Mouse (Mus musculus) MN1 (cell line): ENCODE results near the gene Abcg5.
A peak's percentile ranks its signal among the peaks of the same experiment; 100 is the strongest.

Experiments
- DNase-seq: peaks from one replicate; pipeline ENCODE4 v3.0.0-alpha.2; 2016; ENCODE audit warnings: low spot score

The Abcg5 gene

DNA sequence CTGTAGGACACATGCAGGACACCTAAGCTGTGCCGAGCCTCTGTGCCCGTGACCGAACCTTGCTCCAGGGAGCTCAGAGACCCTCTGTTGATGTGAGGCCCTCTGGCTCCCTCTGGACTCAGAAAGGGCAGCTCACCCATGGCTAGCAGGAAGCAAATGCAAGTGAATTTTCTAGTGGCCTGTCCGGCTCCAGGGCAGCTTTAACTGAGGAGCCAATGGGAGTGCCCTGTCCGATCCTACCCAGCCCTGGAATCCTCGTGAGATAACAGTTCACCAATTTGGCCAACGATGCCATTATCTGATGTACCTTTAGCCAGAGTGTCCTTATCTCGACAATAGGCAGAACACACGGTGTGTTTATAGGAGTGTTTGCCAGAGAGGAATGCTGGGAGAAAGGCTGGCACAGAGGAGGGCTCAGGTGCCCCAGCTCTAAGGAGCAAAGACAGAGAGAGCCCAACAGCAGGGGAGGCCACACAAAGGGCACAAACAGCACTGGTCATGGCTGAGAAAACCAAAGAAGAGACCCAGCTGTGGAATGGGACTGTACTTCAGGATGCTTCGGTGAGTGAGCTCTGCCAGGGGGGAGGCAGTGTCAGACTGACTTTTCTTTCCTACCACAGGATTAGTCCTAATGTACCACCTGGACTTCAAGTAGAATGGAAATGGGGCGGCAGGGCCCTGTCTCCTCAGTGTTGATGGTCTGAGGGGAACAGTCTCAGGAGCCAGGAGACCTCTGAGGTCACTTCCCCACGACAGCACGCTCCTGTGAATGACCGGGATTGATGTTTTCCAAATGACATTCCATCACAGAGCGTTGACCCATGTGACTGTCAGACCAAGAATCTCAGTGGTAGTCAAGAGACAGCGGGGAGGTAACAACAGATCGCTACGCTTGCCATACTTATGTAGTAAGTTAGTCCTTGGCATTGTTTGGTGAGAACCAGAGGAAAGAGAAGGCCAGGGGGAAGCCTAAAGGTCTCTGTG lies at the start of gene Abcg5:
Abcg5 (minus strand) TSS at position 278 of the 984 bp plus-strand sequence.
- DNase-seq = no peak

DNA sequence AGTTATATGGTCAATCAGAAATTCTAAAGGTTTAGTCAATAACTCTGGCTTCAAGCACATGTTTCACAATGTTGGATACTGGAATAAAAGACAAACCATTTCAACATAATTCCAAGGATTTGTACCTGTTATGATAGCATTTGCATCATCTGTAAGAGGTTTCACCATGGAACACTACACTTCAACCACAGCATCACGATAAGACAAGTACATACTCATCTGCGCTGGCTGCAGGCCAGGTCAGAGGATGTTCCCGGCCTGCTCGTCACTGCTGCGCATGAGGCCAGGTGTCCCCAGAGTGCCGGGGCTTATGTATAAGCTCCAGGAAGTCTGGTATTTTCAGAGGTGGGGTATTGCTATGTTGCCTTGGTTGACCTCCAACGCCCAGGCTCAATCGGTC lies 49.8 kb upstream of the Abcg5 start:
- no peak for DNase-seq

DNA sequence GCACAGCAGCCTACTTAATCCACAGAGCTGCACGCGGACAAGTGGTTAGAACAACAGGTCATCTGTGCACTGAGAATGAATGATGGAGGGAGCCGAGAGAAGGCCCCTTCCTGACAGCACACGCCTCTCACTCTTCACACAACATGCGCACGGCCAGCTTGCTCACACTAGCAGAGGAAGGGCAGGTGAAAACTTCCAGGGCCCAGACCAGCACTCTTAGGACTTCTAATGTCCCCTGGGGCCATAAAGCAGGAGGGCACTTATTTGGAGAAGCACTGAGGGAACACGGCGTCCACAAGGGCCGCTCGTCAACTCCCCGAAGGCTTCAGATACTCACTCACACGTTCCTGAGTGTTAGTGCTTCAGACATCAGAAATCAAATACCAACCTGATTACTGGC lies 48.5 kb upstream of the Abcg5 start:
- no peak for DNase-seq

DNA sequence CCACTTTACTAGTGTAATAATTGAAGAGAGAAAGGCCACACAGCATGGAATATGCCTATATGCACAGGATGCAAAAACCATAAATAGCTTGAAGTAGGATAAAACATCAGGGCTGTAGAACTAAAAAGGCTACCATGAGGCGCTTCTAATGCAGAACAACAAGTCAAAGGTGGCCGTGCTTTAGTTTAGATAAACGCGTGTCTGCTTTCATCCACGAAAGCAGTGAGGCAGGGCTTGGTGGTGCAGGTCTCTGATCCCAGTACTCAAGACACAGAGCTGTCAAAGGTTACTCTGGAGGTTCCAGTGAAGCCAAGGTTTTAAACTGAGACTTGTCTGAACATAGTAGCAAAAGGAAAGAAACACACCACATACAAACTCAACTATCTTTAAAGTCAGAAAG lies 46.3 kb upstream of the Abcg5 start:
- no peak for DNase-seq

DNA sequence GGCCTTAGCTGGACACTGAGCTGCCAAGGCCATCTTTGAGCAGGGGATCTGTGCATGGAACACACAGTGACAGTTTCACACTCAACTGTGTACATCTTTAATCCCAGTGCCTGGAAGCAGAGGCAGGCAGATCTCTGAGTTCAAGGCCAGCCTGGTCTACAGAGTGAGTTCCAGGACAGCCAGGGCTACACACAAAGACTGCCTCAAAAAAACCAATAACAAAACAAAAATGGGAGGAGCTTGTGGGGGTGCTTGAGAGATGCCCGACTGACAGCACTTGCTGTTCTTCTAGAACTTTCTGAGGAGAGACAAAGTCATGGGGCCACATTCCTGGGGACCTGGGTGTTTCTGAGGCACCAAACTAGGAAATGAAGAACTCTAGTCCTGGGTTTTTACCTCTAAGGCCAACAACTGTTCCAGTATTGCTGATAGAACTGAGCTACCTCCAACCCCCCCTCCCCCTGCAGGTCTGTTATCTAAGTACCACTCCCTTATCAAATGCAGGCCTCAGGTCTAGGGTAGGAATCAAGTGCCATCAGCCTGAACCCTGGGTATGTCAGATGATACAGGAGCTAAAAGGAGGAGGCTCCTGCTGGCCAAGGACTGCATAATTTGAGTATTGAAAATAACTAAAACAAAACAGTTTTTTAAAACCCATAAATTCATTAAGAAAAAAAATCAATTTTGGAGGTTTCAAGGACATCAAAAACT lies 45.5 kb upstream of the Abcg5 start:
- DNase-seq = no peak

DNA sequence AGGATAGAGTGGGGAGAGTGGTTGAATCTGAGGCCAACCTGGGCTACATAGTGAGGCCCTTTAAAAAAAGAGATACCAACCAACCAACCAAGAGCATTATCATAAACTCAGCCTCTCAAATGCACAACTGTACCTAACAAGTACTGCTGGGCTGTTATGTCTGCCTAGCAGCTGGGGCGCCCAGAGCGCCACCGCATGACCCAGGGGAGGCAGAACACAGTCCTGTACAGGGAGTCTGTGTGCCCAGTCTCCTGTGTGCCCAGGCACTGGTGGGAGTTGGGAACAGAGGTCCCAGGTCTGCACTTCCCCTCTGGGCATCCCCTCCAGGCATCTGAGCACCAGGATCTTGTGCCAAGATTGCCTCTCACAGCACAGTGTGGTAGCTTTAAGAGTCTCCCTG lies 42.4 kb upstream of the Abcg5 start:
- no peak for DNase-seq

DNA sequence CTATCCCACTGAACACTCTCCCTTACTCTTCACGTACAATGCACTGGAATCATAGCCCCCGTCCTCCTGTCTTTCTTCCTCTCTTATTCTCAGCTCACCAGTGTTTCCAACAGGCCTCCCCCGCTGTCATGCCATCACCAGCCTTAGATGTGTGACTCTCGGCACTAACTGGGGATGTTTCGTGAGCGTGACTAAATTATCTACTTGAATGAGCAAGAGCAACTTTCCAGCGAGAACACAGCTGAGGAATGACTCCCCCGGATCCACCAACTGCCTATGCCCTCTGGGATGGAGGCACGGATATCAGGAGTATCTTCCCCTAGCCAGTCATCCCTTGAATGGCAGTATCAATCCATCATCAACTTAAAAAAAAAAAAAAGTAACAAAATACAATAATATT lies 41.2 kb upstream of the Abcg5 start:
- no peak for DNase-seq

DNA sequence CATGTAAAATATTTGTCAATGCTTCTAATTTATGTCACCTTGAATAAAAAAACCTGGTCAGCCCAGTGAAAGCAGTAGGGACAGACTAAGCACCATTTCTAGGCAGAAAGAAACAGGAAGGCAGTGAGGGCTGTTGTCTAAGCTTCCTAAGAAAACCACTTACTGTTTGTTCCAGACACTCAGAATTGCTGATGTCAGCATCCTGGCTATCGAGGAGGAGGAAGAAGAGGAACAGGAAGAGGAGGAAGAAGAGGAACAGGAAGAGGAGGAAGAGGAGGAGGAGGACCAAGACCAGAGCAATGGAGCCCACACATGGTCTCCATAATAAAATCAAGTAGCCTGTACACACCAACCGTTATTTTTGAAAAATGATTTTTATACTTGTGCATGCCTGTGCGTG lies 36.3 kb upstream of the Abcg5 start:
- DNase-seq = no peak

DNA sequence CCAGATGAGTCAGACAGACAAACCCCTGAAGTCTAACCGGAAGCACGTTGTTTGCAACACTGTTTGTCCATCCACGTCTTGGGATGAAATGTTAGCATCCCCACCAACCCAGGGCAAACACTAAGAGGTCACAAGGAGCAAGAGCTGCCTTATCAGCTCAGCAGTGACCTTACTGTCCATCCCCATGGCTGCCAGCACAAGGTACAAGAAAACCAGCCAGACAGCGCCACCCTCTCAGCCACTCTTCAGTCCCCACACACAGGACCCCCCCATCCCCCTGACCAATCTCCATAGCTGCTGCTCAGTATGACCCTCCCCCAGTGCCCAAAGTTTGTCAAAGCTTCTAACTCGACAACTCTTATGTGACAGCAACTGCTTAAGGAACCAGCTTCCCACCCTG lies 34.6 kb upstream of the Abcg5 start:
- no peak for DNase-seq

DNA sequence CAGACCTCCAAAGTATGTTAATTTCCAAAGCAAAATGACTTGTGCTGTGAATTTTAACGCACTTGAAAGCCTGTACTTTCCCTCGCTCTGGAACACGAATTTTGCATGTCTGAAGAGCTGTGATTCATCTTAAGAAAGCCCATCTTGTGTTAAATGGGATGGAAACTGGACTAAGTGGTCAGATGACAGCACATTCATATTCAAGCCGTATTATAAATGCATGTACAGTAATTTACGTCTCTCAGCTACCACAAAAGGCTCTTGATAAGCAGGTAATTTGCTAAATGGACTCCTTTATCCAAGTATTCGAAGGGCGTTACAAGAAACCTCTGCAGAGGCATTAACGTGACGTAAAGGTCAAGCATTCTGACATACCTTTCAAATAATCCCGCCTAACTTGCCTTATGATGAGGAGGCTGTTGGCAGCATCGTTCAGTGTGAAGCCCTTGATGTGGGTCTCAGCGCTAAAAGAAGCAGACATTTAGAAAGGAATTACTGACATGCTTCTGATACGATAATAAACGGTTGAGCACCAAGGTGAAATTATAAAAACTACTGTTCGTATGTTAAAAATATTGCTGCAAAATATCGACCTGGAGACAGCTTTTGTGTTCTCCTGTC lies 33.6 kb upstream of the Abcg5 start:
- DNase-seq = no peak

DNA sequence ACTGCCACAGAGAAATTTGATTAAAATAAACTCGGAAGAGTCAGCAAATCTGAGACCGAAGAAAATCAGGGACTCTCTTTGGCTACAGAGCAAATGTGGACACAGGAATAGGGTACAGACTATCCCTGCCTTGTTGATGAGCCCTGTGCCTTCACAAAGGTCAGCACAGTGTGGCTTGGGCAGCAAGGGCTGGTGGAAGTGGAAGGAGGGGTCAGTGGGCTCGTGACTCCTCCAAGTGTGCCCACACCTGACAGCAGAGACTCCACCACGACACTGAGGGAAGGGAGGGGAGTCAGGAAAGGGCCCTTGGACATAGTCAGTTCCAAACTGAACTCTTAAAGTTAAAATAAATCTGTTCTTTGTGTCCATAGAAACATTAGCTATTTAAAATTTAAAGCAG lies 32.1 kb upstream of the Abcg5 start:
- no peak for DNase-seq

DNA sequence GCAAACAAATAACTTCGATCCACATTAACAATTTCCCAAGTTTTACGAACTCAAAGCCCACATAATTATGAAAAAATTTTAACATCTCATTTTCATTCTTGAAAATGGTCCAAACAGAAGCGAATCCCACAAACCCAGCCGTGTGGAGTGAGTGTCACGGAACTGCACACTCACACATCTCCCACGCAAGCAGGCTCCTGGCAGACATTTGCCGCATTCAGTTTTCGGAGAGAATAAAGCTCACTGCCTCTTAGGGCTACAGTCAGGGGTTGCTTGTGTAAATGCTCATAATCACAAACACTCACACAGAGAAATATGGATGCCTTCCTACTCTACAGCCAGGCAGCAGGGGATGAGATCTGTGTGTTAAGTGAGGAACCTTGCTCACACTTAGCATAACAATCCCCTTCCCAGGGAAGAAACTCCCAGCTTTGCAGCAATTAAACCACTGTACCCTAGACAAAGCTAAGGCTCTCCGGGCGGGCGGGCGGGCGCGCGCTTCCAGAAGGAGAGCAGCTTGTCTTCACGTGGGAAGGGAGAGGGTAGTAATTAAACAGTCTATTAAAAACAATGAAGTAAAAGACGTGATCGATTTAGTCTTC lies 30.9 kb upstream of the Abcg5 start:
- no peak for DNase-seq

DNA sequence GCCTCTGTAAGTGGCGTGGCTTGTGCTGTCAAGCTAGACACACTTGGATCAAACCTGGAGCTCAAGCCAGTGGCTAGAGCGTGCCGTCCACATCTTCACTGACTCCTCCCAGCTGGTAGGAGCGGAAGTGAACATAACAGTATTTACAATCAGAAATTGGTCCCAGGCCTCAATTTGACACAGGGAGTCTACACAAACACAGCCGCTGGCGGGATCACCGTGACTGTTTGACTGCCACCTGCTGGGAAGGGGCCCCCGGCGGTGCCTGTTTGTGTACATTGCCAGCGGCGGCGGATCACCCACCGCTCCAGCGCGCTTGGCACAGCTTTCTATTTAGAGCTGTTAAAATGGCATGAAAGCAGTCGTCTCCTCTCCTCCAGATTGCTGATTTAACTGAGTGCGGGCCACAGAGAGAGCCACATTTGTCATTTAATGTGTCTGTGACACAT lies 26.6 kb upstream of the Abcg5 start:
- no peak for DNase-seq

DNA sequence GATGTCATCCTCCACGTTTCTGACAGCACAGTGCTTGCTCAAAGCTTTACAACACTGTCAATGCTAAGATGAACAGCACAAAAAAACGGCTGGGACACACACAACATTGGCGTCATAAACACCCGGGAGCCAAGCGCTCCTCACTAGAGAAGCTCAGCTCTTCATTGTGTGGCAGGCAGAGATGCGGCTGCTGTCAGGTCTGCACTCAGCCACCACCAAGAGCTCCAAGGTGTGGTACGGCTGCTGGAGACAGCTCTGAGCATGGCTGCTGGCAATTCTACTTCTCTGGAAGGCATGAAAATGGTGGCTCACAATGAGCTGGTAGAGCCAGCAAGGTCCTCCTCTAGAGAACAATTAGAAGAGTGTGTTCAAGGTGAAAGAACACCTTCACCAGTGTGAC lies 26.0 kb upstream of the Abcg5 start:
- DNase-seq = no peak

DNA sequence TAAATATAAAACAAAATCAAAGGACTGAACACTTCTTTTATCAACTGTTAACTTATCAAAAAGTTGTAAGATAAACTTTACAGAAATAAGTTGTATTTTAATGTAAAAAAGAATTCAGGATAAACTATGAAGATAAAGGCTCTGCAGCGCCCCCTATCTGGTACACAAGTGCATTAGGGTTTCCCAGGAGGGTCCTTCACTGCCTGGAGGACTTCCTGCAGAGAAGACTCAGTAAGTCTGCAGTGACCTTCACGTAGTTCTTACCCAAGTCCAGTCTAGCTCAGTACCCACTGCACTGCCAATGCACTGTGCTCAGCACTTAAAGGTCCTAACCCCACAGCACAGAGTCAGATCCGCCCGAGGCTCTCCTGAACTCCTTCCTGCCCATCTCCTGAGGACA lies 24.6 kb upstream of the Abcg5 start:
- no peak for DNase-seq

DNA sequence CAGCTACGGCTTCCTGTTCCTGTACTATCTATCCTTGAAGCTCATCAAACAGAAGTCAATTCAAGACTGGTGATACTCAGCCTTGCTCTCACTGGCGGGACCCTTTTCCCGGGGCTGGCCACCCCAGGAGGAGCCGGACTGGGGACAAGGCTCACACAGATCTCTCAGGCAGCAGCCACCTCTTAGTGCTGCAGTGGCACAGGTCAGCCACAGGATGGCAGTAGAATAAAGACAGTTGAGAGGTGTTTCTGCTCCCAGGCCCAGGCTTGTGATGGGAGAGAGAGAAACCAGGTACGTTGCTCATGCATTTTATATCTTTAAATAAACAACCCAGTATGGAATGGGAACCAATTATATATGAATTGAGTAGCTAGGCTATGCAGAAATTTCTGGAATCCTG lies 15.9 kb upstream of the Abcg5 start:
- peak; percentile 80 for DNase-seq

DNA sequence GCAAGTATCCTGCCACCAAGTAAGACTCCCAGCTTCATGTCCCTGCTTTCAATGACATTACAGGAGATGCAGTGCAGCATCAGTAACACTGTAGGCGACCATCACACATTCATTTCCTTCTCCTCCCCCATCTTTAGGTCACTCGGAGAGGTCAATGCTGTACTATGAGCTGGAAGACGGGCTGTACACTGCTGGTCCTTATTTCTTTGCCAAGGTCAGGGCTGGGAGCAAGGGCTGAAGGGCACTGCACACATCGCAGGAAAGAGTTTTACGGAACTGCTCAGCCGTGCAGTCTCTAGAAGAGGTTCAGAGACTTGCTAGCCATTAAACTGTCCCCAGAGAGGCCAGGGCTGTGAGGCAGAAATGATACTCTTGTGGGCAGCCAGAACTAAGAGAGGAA lies 13.7 kb upstream of the Abcg5 start:
- DNase-seq = no peak

DNA sequence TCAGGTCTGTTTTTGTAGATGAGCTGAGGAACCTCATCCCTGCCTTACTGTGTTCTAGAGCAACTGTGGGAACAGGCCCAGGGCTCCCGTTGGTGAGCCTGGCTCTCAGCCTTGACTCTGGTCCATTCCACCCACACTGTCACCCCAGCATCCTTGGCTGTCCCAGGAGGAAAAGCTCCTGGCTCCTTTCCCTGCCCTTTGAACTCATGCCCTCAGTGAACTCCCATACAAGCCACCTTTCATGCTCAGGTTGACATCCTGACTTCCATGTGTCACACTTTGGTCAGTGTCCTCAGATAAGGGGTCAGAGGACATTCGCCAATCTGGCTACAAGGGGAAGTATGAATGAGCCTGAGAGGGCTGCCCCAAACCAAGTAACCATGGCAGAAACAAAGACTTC lies 10.9 kb upstream of the Abcg5 start:
- no peak for DNase-seq

DNA sequence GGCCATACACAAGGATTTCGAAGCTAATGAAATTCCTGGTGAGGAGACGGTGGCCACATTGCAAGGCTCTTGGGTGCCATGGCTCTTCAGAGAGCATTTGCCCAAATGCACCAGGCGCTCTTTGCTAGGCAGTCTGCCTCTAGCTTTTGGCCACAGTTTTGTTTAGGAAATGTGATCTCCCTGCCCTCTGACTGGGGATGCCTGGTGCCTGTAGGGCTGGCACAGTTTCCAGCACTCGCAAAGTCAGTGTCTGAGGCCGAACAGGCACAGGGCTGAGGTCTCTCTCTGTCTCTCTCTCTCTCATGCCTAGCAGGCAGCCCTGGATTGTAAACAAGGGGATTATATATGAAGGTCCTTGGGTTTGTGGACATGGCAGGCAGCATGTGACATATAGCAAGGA lies 7.3 kb upstream of the Abcg5 start:
- DNase-seq = no peak

DNA sequence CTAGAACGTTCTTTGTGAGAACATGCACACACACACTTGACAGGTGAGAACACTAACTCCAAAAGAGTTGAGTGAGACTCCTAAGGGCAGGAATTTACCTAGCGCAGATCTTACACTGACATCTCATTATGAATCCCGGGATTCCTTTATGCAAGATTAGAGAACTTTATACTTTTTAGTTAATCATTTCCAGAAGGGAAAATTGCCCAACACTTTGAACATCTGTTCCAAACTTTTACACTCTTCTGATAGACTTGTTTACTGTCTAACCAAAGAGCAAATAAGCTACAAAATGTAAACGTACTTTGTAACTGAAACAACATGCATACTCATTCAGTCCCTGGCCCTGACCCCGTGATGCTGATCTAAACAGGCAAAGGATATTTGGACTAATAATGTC lies 6.5 kb upstream of the Abcg5 start:
- no peak for DNase-seq

DNA sequence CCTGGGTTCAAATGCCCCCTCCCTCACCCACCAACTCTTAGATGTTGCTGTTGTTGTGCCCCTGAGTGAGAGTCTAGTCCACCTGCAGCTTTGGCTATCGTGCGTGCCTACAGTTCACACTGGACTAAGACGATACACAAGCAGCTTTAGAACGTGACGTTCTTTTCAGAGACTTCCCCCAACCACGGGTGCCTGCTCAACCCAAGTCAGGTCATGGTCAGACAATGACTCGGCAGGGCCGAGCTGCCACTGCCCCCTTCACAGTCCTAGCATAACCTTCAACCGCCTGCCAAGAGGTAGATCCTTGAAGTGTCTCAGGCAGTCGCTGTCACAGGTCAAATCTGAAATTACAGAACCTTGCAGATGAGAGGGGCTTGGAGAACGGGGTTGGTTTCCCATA lies 6.0 kb upstream of the Abcg5 start:
- no peak for DNase-seq

DNA sequence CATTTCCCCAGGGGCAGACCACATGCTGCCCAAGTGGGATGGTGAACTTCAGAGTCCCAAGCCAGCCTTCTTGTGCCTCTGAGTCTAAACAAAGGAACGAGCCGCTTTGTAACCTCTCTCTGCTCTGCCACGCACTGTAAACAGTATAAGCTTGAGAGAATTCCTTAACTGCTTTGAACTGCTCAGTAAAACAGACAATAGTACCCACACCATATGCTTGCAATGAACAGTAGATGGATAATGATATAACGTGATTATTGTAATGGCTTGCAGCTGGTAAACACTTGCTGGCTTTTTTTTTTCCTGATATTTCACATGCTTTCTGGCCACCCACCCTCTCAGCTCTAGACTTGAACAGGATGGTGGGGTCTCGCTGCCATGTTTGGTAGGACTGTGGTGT lies 5.2 kb upstream of the Abcg5 start:
- no peak for DNase-seq

DNA sequence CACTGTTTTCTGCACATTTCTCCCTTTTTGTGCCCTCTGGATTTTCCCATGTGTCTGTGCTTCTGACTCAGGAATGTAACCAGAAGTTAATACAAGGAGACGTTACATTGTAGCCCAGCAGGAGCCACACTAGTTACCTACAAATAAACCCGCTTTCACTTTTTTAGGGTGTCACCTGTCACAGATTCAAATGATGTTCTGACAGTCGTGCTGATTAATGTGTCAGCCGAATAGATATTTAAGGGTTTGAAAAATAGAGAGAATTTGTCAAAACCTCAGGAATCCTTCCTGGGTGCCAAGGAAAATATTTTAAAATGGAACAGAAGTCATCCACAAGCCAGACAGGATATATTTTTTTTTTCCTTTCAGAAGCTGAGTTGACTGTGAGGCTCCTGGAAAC lies 2.5 kb upstream of the Abcg5 start:
- DNase-seq = no peak
